Comparison of ENCODE assay signal across 8 mouse cellular contexts in genomic region chr12:108894432-108894816, GRCm38 (mm10). TPM values are rescaled to one million over a fixed set of nuclear protein-coding genes. Genes with fewer than 3 reads are reported as not detected.
DNase-seq lines count a peak whose midpoint lies in the region; ATAC-seq and TF ChIP-seq lines count a peak whose summit lies in the region.

No protein-coding gene starts in this region.

- H3K79me2 ChIP-seq in MEL (ENCODE audit: control insufficient read depth, insufficient read depth, low read length, poor library complexity) = peaks cover 29% of the 10 kb centered on the region

- intact Hi-C loops in heart, postnatal 10 days (cut with DNase I) = loop anchor here (2.0 kb wide), 2 partner anchors 100 to 130 kb away; no protein-coding TSS in a partner anchor

- TF ChIP-seq CTCF in MEL (IDR thresholded peaks at IDR 0.05 in 2 of 3, conservative IDR thresholded peaks at IDR 0.05 in 1 of 3; ENCODE audit: control insufficient read depth in 1 of 3, insufficient read depth in 1 of 3, low read depth in 2 of 3, low read length in 3 of 3, poor library complexity in 1 of 3, severe bottlenecking in 1 of 3) = no peak

- H3K36me3 ChIP-seq in heart, embryonic 16.5 days (ENCODE audit: control insufficient read depth, insufficient read depth) = no peaks in the 10 kb centered on the region; the same call in 1 of the 2 replicates
- H3K36me3 ChIP-seq in MEL (ENCODE audit: control insufficient read depth in 1 of 2, insufficient read depth in 2 of 2, low read length in 2 of 2) = peaks cover 4 to 22% of the 10 kb centered on the region in 2 experiments; a peak in 3 of 4 replicates
- peaks cover 30% of the 10 kb centered on the region for H3K36me3 ChIP-seq in hindbrain, embryonic 10.5 days
- peaks cover 25% of the 10 kb centered on the region for H3K36me3 ChIP-seq in midbrain, embryonic 10.5 days

- H3K9me3 ChIP-seq in heart, embryonic 16.5 days (replicated peaks; ENCODE audit: control insufficient read depth, low read length) = no peaks in the 10 kb centered on the region
- no peaks in the 10 kb centered on the region for H3K9me3 ChIP-seq in MEL (replicated peaks; ENCODE audit: insufficient read depth, low read length)
- no peaks in the 10 kb centered on the region for H3K9me3 ChIP-seq in hindbrain, embryonic 10.5 days
- H3K9me3 ChIP-seq in midbrain, embryonic 10.5 days (replicated peaks) = no peaks in the 10 kb centered on the region

- peaks cover 14% of the 10 kb centered on the region for H3K4me1 ChIP-seq in heart, embryonic 16.5 days (ENCODE audit: control insufficient read depth, insufficient read depth, low read length)
- H3K4me1 ChIP-seq in MEL (ENCODE audit: control insufficient read depth in 1 of 2, insufficient read depth in 2 of 2, low read length in 2 of 2) = peaks cover 6 to 19% of the 10 kb centered on the region in 2 experiments; a peak in 3 of 4 replicates
- peaks cover 25% of the 10 kb centered on the region for H3K4me1 ChIP-seq in hindbrain, embryonic 10.5 days (replicated peaks)
- peaks cover 25% of the 10 kb centered on the region for H3K4me1 ChIP-seq in midbrain, embryonic 10.5 days

- ATAC-seq in heart, embryonic 16.5 days (replicated peaks; ENCODE audit: extremely low read depth, insufficient read depth, low FRiP score) = no peak; the same call in 1 of the 2 replicates

- peak overlapping the region; percentile 78 for H3K9ac ChIP-seq in heart, embryonic 16.5 days (ENCODE audit: low read length)
- H3K9ac ChIP-seq in MEL (ENCODE audit: control insufficient read depth, low read depth, low read length, poor library complexity, severe bottlenecking) = peak overlapping the region; percentile 89

- H3K4me3 ChIP-seq in heart, embryonic 16.5 days (ENCODE audit: low read length) = peak overlapping the region; percentile 79
- H3K4me3 ChIP-seq in MEL (ENCODE audit: control insufficient read depth in 1 of 2, insufficient read depth in 1 of 2, low read depth in 2 of 2, low read length in 2 of 2) = peak overlapping the region; percentile 82 to 84
- H3K4me3 ChIP-seq in hindbrain, embryonic 10.5 days = peak overlapping the region; percentile 94
- H3K4me3 ChIP-seq in midbrain, embryonic 10.5 days = peak overlapping the region; percentile 93

- H3K4me2 ChIP-seq in heart, embryonic 16.5 days (ENCODE audit: low read depth, low read length) = peak overlapping the region; percentile 80

- no peaks in the 10 kb centered on the region for H3K27me3 ChIP-seq in heart, embryonic 16.5 days (ENCODE audit: control insufficient read depth, insufficient read depth, low read length)
- H3K27me3 ChIP-seq in MEL (ENCODE audit: control insufficient read depth in 1 of 2, insufficient read depth in 2 of 2, low read length in 2 of 2) = no peaks in the 10 kb centered on the region
- no peaks in the 10 kb centered on the region for H3K27me3 ChIP-seq in hindbrain, embryonic 10.5 days (ENCODE audit: insufficient read depth, poor library complexity, severe bottlenecking)
- no peaks in the 10 kb centered on the region for H3K27me3 ChIP-seq in midbrain, embryonic 10.5 days (ENCODE audit: low read depth, poor library complexity, severe bottlenecking)

- no peak for TF ChIP-seq EP300 in MEL (IDR thresholded peaks at IDR 0.05; ENCODE audit: low read depth in 1 of 2, low read length in 2 of 2)

- under 1% methylated on average over 7 of the region's 7 CpGs for WGBS in heart, embryonic 16.5 days
- WGBS in hindbrain, embryonic 10.5 days = 3% methylated on average over 7 of the region's 7 CpGs
- 7% methylated on average over 7 of the region's 7 CpGs for WGBS in midbrain, embryonic 10.5 days

- no peak for DNase-seq in heart, postnatal 10 days
- DNase-seq in MEL (ENCODE audit: low read depth, low spot score) = no peak
- DNase-seq in hindbrain, embryonic 10.5 days (ENCODE audit: low spot score) = no peak
- no peak for DNase-seq in midbrain, embryonic 10.5 days (ENCODE audit: low spot score)
- no peak for DNase-seq in cerebellum, postnatal 14 days
- DNase-seq in layer of hippocampus, postnatal 10 days (ENCODE audit: low spot score in 2 of 2) = no peak
- DNase-seq in urinary bladder, postnatal 10 days (ENCODE audit: low spot score) = no peak

- TF ChIP-seq RAD21 in MEL (IDR thresholded peaks at IDR 0.05; ENCODE audit: low read depth, low read length) = no peak

- no peak for TF ChIP-seq POLR2A in MEL (IDR thresholded peaks at IDR 0.05; ENCODE audit: control insufficient read depth in 1 of 2, insufficient read depth in 1 of 2, low read depth in 1 of 2, low read length in 2 of 2, poor library complexity in 1 of 2)

- no peak overlapping the region for H3K27ac ChIP-seq in heart, embryonic 16.5 days (ENCODE audit: low read length)
- peak overlapping the region; percentile 62 for H3K27ac ChIP-seq in MEL (ENCODE audit: control insufficient read depth, low read depth, low read length)
- H3K27ac ChIP-seq in hindbrain, embryonic 10.5 days = peak overlapping the region; percentile 91
- H3K27ac ChIP-seq in midbrain, embryonic 10.5 days (replicated peaks) = peak overlapping the region; percentile 87

TF ChIP-seq in MEL, 35 proteins besides CTCF, POLR2A, EP300 and RAD21:
- TF ChIP-seq GABPA (IDR thresholded peaks at IDR 0.05; ENCODE audit: low read depth, low read length) = no peak
- TF ChIP-seq MAFK (IDR thresholded peaks at IDR 0.05; ENCODE audit: borderline replicate concordance, low read depth, low read length) = no peak
- TF ChIP-seq SMC3 (IDR thresholded peaks at IDR 0.05; ENCODE audit: low read depth, low read length) = no peak
- TF ChIP-seq SIN3A (IDR thresholded peaks at IDR 0.05; ENCODE audit: low read length) = no peak
- TF ChIP-seq ELF1 (IDR thresholded peaks at IDR 0.05; ENCODE audit: low read depth, low read length) = no peak
- TF ChIP-seq E2F4 (IDR thresholded peaks at IDR 0.05; ENCODE audit: borderline replicate concordance, low read depth, low read length) = no peak
- no peak for TF ChIP-seq POLR2AphosphoS2 (IDR thresholded peaks at IDR 0.05; ENCODE audit: low read length)
- TF ChIP-seq POLR2AphosphoS5 (IDR thresholded peaks at IDR 0.05; ENCODE audit: borderline replicate concordance, low read depth, low read length) = no peak
- no peak for TF ChIP-seq CHD1 (IDR thresholded peaks at IDR 0.05; ENCODE audit: low read depth, low read length)
- no peak for TF ChIP-seq MXI1 (IDR thresholded peaks at IDR 0.05; ENCODE audit: low read depth, low read length)
- no peak for TF ChIP-seq TAL1 (IDR thresholded peaks at IDR 0.05; ENCODE audit: low read length)
- TF ChIP-seq ZKSCAN1 (IDR thresholded peaks at IDR 0.05; ENCODE audit: low read depth, low read length) = no peak
- no peak for TF ChIP-seq MYB (IDR thresholded peaks at IDR 0.05; ENCODE audit: low read depth, low read length)
- no peak for TF ChIP-seq JUND (IDR thresholded peaks at IDR 0.05; ENCODE audit: low read depth, low read length)
- no peak for TF ChIP-seq NELFE (IDR thresholded peaks at IDR 0.05; ENCODE audit: low read depth, low read length)
- no peak for TF ChIP-seq MYC (IDR thresholded peaks at IDR 0.05; ENCODE audit: low read depth, low read length)
- no peak for TF ChIP-seq ZMIZ1 (IDR thresholded peaks at IDR 0.05; ENCODE audit: low read depth, low read length)

RNA-seq across cellular contexts. Expression of gene Wars, which starts 0.5 kb away (rescaled TPM):
- polyA plus RNA-seq in heart, embryonic 16.5 days (2015; fragmentation: Nextera tagmentation; extraction: Ambion mirVana) = 58.1 and 63.0 TPM in 2 replicates
- 10 to 100 TPM; 44.2 to 45.3 TPM for total RNA-seq in heart, postnatal 10 days (2021)
- 82.5 and 85.7 TPM in 2 replicates for total RNA-seq in MEL (2012; rRNA removed)
- 100 to 1,000 TPM in 1 of 2 experiments, 10 to 100 TPM in 1; 98.4 to 836 TPM for polyA plus RNA-seq in MEL (2012; ENCODE audit: insufficient read depth in 1 of 2, insufficient read length in 2 of 2, low read depth in 1 of 2, low replicate concordance in 2 of 2, missing spikeins in 1 of 2)
- polyA plus RNA-seq in hindbrain, embryonic 10.5 days (2016; fragmentation: Nextera tagmentation; extraction: Ambion mirVana) = 142 and 143 TPM in 2 replicates
- polyA plus RNA-seq in midbrain, embryonic 10.5 days (2016; fragmentation: Nextera tagmentation; extraction: Ambion mirVana) = 151 and 156 TPM in 2 replicates
- total RNA-seq in layer of hippocampus, postnatal 10 days (2021) = 10 to 100 TPM; 82.9 to 91.9 TPM

RNA-seq across cellular contexts. Expression of gene Wdr25, which starts 1.0 kb away (rescaled TPM):
- 7.1 and 10.2 TPM in 2 replicates for polyA plus RNA-seq in heart, embryonic 16.5 days (2015; fragmentation: Nextera tagmentation; extraction: Ambion mirVana)
- 1 to 10 TPM; 4.6 to 5.5 TPM for total RNA-seq in heart, postnatal 10 days (2021)
- total RNA-seq in MEL (2012; rRNA removed) = 8.7 and 9.9 TPM in 2 replicates
- 10 to 100 TPM in 1 of 2 experiments, not detected in 1; 10.8 TPM for polyA plus RNA-seq in MEL (2012; ENCODE audit: insufficient read depth in 1 of 2, insufficient read length in 2 of 2, low read depth in 1 of 2, low replicate concordance in 2 of 2, missing spikeins in 1 of 2)
- polyA plus RNA-seq in hindbrain, embryonic 10.5 days (2016; fragmentation: Nextera tagmentation; extraction: Ambion mirVana) = 9.0 and 10.4 TPM in 2 replicates
- polyA plus RNA-seq in midbrain, embryonic 10.5 days (2016; fragmentation: Nextera tagmentation; extraction: Ambion mirVana) = 7.3 and 11.2 TPM in 2 replicates
- 1 to 10 TPM; 7.1 to 9.0 TPM for total RNA-seq in layer of hippocampus, postnatal 10 days (2021)

RNA-seq across cellular contexts. Expression of gene Slc25a47, which starts 58.6 kb away (rescaled TPM):
- 5.8 and 6.6 TPM in 2 replicates for polyA plus RNA-seq in heart, embryonic 16.5 days (2015; fragmentation: Nextera tagmentation; extraction: Ambion mirVana)
- total RNA-seq in heart, postnatal 10 days (2021) = 1 to 10 TPM; 5.0 to 6.3 TPM
- total RNA-seq in MEL (2012; rRNA removed) = 10.3 and 15.6 TPM in 2 replicates
- polyA plus RNA-seq in MEL (2012; ENCODE audit: insufficient read depth in 1 of 2, insufficient read length in 2 of 2, low read depth in 1 of 2, low replicate concordance in 2 of 2, missing spikeins in 1 of 2) = 10 to 100 TPM in 1 of 2 experiments, not detected in 1; 17.9 TPM
- polyA plus RNA-seq in hindbrain, embryonic 10.5 days (2016; fragmentation: Nextera tagmentation; extraction: Ambion mirVana) = 10.3 and 14.2 TPM in 2 replicates
- polyA plus RNA-seq in midbrain, embryonic 10.5 days (2016; fragmentation: Nextera tagmentation; extraction: Ambion mirVana) = 11.7 and 12.5 TPM in 2 replicates
- total RNA-seq in layer of hippocampus, postnatal 10 days (2021) = 1 to 10 TPM; 8.7 to 8.8 TPM

RNA-seq across cellular contexts. Expression of gene Slc25a29, which starts 58.7 kb away (rescaled TPM):
- polyA plus RNA-seq in heart, embryonic 16.5 days (2015; fragmentation: Nextera tagmentation; extraction: Ambion mirVana) = 4.2 and 4.3 TPM in 2 replicates
- 1 to 10 TPM; 2.4 to 2.8 TPM for total RNA-seq in heart, postnatal 10 days (2021)
- total RNA-seq in MEL (2012; rRNA removed) = 2.6 and 3.3 TPM in 2 replicates
- polyA plus RNA-seq in MEL (2012; ENCODE audit: insufficient read depth in 1 of 2, insufficient read length in 2 of 2, low read depth in 1 of 2, low replicate concordance in 2 of 2, missing spikeins in 1 of 2) = 1 to 10 TPM in 1 of 2 experiments, not detected in 1; 3.0 TPM
- polyA plus RNA-seq in hindbrain, embryonic 10.5 days (2016; fragmentation: Nextera tagmentation; extraction: Ambion mirVana) = 12.9 and 14.8 TPM in 2 replicates
- 12.4 TPM in 2 replicates for polyA plus RNA-seq in midbrain, embryonic 10.5 days (2016; fragmentation: Nextera tagmentation; extraction: Ambion mirVana)
- total RNA-seq in layer of hippocampus, postnatal 10 days (2021) = 10 to 100 TPM; 15.3 to 16.4 TPM
